Mouse (Mus musculus): ENCODE data around the gene Ucp2. TPM values are rescaled to one million over a fixed set of nuclear protein-coding genes. Genes with fewer than 3 reads are reported as not detected.

The Ucp2 gene
- total RNA-seq, 1 experiment from 2014 or later: 334 TPM

GRCm38 (mm10) chr7:100536804-100537518, 43.8 kb downstream of the Ucp2 start, which contains the start of gene Coa4:
Coa4 (plus strand) TSS chr7:100537071.
- peak; percentile 98 for ATAC-seq (replicated peaks; ENCODE audit: insufficient number of reproducible peaks, low FRiP score, low TSS enrichment, poor library complexity, severe bottlenecking)

- no peak for ATAC-seq (replicated peaks; ENCODE audit: insufficient number of reproducible peaks, low FRiP score, low TSS enrichment, poor library complexity, severe bottlenecking)
Observed at GRCm38 (mm10) chr7:100537519-100537902, 44.4 kb downstream of the Ucp2 start.

- ATAC-seq (replicated peaks; ENCODE audit: insufficient number of reproducible peaks, low FRiP score, low TSS enrichment, poor library complexity, severe bottlenecking): peak; percentile 54
Observed at GRCm38 (mm10) chr7:100539516-100539915, 46.4 kb downstream of the Ucp2 start.

GRCm38 (mm10) chr7:100544437-100544836, 51.3 kb downstream of the Ucp2 start:
- ATAC-seq (replicated peaks; ENCODE audit: insufficient number of reproducible peaks, low FRiP score, low TSS enrichment, poor library complexity, severe bottlenecking): no peak

GRCm38 (mm10) chr7:100547631-100548030, 54.5 kb downstream of the Ucp2 start:
- ATAC-seq (replicated peaks; ENCODE audit: insufficient number of reproducible peaks, low FRiP score, low TSS enrichment, poor library complexity, severe bottlenecking): no peak

GRCm38 (mm10) chr7:100549796-100550195, 56.7 kb downstream of the Ucp2 start:
- no peak for ATAC-seq (replicated peaks; ENCODE audit: insufficient number of reproducible peaks, low FRiP score, low TSS enrichment, poor library complexity, severe bottlenecking)

GRCm38 (mm10) chr7:100550338-100551007, 57.3 kb downstream of the Ucp2 start:
- ATAC-seq (replicated peaks; ENCODE audit: insufficient number of reproducible peaks, low FRiP score, low TSS enrichment, poor library complexity, severe bottlenecking): no peak

Other genes starting within 250 kb of the Ucp2 start
- not detected in 3 replicates for gene P4ha3, start 207.8 kb upstream of the Ucp2 start, total RNA-seq (2017)
- gene C2cd3, start 121.1 kb upstream of the Ucp2 start, total RNA-seq (2017): 14.5 to 39.8 TPM (median 23.7 TPM) in 3 replicates
- gene Ppme1, start 121.0 kb upstream of the Ucp2 start, total RNA-seq (2017): 44.9 to 68.1 TPM (median 64.4 TPM) in 3 replicates
- 0.29 TPM in 1 of 3 replicates, not detected in the others for gene Ucp3, start 20.3 kb upstream of the Ucp2 start, total RNA-seq (2017)
- 1.7 to 3.6 TPM in 2 of 3 replicates, not detected in the other for gene Dnajb13, start 21.6 kb downstream of the Ucp2 start, total RNA-seq (2017)
- gene Coa4, start 43.7 kb downstream of the Ucp2 start, total RNA-seq (2017): 6.1 to 12.5 TPM (median 7.5 TPM) in 3 replicates
- gene Rab6a, start 114.1 kb downstream of the Ucp2 start, total RNA-seq (2017): 94.9 to 99.8 TPM (median 95.1 TPM) in 3 replicates
- 20.6 to 32.6 TPM (median 24.3 TPM) in 3 replicates for gene Mrpl48, start 115.0 kb downstream of the Ucp2 start, total RNA-seq (2017)
- not detected in 3 replicates for gene Plekhb1, start 169.1 kb downstream of the Ucp2 start, total RNA-seq (2017)
- 19.8 to 44.1 TPM (median 20.5 TPM) in 3 replicates for gene Fam168a, start 213.3 kb downstream of the Ucp2 start, total RNA-seq (2017)

All from monocyte, adult 5-6 weeks (primary cell).